Comparison of ENCODE assay signal across 18 mouse cellular contexts in the genomic region with DNA sequence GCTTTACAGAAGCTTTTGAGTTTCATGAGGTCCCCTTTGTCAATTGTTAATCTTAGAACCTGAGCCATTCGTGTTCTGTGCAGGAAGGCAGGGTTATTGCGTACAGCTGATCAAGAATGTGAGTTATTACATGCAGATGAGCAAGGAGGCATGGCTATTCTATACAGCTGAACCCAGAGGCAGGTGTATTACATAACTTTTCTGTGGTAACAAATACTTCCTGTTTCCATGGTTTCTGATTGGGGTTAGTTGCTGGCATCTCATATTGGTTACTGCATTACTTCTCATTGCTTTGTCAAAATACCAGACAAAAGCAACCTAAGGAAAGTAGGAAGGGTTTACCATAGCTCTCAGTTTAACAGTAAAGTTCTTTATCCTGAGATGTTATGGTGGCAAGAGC.
DNase-seq lines count a peak whose midpoint lies in the region; ATAC-seq lines count a peak whose summit lies in the region.
"Had no signal": no experiment of that assay in that cellular context is flagged by ENCODE, and none has a peak within 500 bp of the region (broad histone marks: within the 10 kb centered on the region; RNA-seq: fewer than 3 reads in every experiment).

No protein-coding gene starts in this region.

- peak; percentile 96 for ATAC-seq in granulocyte monocyte progenitor cell, adult 5-6 weeks (replicated peaks; ENCODE audit: poor library complexity, severe bottlenecking)
- peak; percentile 33; the same call in 1 of the 2 replicates for ATAC-seq in megakaryocyte, adult 5-6 weeks (ENCODE audit: poor library complexity, severe bottlenecking)
- ATAC-seq: forebrain, embryonic 13.5 days; forebrain, embryonic 15.5 days; forebrain, postnatal 0 days had no signal

- DNase-seq in heart, adult 11 months: peak; percentile 50
- DNase-seq in heart, postnatal 36 days: no peak
- no peak for DNase-seq in cerebellum, postnatal 36 days
- no peak for DNase-seq in kidney, postnatal 25 days
- DNase-seq in cerebellum, adult 9-10 months: no peak
- DNase-seq: adrenal gland, adult 2 months; adrenal gland, postnatal 10 days; adrenal gland, postnatal 25 days; cerebellum, adult 11 months; cerebellum, adult 18-20 months; cerebellum, adult 8-10 months; cerebellum, postnatal 10 days; cerebellum, postnatal 25 days; forebrain, postnatal 0 days had no signal

- intact Hi-C loops in heart, postnatal 36 days (cut with DNase I): no loop called here
